Mouse (Mus musculus) lung, adult 2 months (tissue): Measurements from ENCODE around the gene Elane.

Experiments
- CTCF ChIP-seq: fragments of 200-500 bp; IDR thresholded peaks from 2 replicates; pipeline ENCODE4 v1.5.1; 2011; ENCODE audit warnings: mild to moderate bottlenecking, low read length, control low read depth; ENCODE audit not compliant: insufficient read depth
- POLR2A ChIP-seq: fragments of 200-500 bp; IDR thresholded peaks from 2 replicates; pipeline ENCODE4 v1.6.1; 2011; ENCODE audit warnings: low read depth, mild to moderate bottlenecking, control low read depth, low read length, borderline replicate concordance; ENCODE audit errors: extremely low read depth

GRCm38 (mm10) chr10:79840644-79841551 is 45.1 kb upstream of the Elane start:
- TF ChIP-seq POLR2A (peak; percentile 77; the same call in 1 of the 2 replicates), CTCF (0 out of 2 replicates have a peak, but pooled peaks have one; percentile 11)
